Mouse (Mus musculus) thymus, adult 2 months (tissue): ENCODE results near the gene Cyb5r3.

ENCODE experiments used
- CTCF ChIP-seq: fragments of 200-500 bp; IDR thresholded peaks from 2 replicates; pipeline ENCODE4 v1.5.1; 2012; ENCODE audit warnings: mild to moderate bottlenecking, control low read depth, low read length, moderate library complexity, borderline replicate concordance; ENCODE audit not compliant: control insufficient read depth, poor library complexity, insufficient read depth; ENCODE audit errors: extremely low read depth
- POLR2A ChIP-seq: fragments of 200-500 bp; IDR thresholded peaks from 2 replicates; pipeline ENCODE4 v1.6.1; 2012; ENCODE audit warnings: mild to moderate bottlenecking, low read length, control low read depth, moderate library complexity; ENCODE audit not compliant: control insufficient read depth, poor library complexity, insufficient read depth; ENCODE audit errors: extremely low read depth

GRCm38 (mm10) chr15:83156929-83157666, 15.3 kb downstream of the Cyb5r3 start:
- TF ChIP-seq CTCF (peak; percentile 75; the same call in 1 of the 2 replicates), POLR2A (no peak)
